Mouse (Mus musculus): Measurements from ENCODE around the gene Fam83f.
"Not testable (repeated sequence)": the region's sequence is repeated elsewhere in the genome, so short reads cannot be mapped to it uniquely, and the experiment has no call there.

The Fam83f gene

DNA sequence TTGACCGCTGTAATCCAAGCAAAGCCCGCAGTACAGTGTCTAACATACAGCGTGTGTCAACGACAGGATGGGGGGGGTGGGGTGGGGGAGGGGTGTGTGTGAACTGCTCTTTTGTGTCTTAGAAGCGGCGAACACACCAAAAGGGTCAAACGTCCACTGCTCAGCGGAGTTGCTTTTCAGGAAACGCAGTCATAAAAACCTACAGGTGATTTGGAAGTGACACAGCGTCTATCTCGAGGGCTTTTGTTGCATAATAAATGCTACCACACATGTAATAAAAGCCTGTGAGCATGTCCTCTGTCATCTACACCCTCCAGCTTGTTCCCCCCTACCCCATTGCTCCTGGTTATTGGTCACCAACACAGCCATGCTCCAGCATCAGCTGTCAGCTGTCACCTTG is 34.9 kb downstream of the Fam83f start:
- no peak for DNase-seq (ENCODE audit: low read depth)

GRCm38 (mm10) chr15:80707088-80707487 is 35.4 kb downstream of the Fam83f start:
- no peak for DNase-seq (ENCODE audit: low read depth)

DNA sequence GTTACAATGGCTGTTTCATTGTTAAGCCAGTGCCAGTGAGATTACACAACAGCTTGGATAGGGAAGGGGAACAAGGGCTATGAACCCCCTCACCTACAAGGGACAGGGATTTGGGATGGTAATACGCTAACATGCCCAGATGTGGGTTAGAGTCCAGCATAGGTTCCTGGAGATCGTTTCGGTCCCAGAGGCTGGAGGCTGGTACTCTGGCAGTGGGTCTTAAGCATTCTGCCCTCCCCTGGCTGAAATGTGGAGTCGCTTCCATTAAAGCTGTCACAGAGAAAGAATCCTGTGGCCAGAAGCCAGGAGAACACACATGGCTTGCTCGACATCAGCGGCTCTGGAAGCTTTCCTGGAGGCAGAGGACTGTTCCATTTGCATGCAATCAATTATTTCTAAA is 37.9 kb downstream of the Fam83f start:
- DNase-seq (ENCODE audit: low read depth), result no peak

DNA sequence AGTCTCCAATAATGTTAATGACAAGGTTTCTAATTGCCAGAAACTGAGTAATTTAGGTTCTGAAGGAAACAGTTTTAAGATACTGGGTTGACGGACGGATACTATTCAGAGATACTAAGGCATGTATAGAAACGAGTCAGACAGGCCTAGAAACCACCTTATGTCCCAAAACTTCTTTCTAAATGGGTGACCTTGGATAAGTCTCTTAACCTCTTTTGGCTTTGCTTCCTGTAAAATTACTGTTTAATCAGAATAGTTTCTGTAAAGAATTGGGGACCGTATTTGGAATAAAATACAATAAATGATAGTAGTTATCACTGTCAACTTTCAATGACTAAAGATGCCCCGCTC is 38.6 kb downstream of the Fam83f start:
- no peak for DNase-seq (ENCODE audit: low read depth)

- DNase-seq (ENCODE audit: low read depth), result peak; percentile 97
Observed at GRCm38 (mm10) chr15:80710608-80711363, 39.1 kb downstream of the Fam83f start, which contains the start of gene Tnrc6b. Gene Tnrc6b, plus strand, starts transcription at chr15:80711313.

- DNase-seq (ENCODE audit: low read depth), result no peak
Observed at GRCm38 (mm10) chr15:80711401-80712151, 39.9 kb downstream of the Fam83f start.

DNA sequence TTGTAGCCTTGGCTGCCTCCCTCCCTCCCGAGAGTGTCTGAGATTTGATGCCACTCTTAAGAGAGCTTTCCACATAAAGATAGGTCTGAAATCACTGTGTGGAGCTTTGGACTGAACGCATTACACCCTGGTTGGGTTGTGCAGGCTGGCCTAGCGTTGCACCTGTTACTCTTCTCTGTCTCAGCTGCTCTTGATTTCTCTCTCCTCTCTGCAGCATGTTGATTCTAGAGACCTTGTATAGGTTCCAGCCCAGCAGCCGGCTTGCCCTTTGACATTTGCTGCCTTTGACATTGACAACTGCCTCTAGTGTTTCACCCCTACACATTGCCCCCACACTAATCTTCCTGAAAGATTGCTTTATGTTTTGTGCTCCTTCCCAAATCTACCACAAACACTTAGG is 42.7 kb downstream of the Fam83f start:
- DNase-seq (ENCODE audit: low read depth), result no peak

DNA sequence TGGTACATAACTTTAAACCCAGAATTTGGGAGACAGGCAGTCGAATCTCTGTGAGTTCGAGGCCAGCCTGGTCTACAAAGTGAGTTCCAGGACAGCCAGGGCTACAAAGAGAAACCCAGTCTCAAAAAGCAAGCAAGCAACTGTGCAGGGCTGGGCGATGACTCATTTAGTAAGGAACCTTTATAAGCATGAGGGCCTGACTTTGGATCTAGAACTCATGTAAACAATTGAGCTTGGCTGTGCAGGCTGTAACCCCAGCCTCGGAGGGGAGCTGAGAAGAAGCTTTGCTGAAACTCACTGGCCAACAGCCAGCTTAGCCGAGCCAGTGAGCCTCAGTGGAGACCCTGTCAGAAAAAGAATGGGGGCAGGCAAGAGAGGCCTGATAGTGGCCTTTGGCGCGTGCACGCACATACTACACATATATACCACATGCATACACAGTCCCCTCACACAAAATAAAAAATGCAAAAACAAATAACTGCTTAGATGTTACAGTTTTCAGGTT is 45.0 kb downstream of the Fam83f start:
- no peak for DNase-seq (ENCODE audit: low read depth)

DNA sequence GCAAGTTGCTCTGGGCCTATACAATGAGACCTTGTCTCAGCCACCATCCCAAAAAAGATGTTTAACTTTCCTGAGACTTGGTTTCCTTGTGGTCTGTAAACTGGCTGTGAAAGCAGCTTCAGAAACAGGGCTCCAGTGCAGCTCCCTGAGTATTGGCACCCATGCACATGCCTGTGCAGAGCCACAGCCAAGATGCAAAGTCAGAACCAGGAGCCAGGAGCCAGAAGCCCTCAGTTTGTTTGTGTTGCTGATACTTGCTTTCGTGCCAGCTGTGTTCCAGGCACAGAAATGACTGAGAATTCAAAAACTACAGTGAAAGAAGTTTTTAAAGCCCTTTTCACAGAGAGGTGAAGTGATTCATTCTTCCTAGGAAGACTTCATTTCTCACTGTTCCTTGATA is 45.8 kb downstream of the Fam83f start:
- DNase-seq (ENCODE audit: low read depth), result peak; percentile 90

GRCm38 (mm10) chr15:80720249-80720648 is 48.6 kb downstream of the Fam83f start:
- DNase-seq (ENCODE audit: low read depth), result no peak

- DNase-seq (ENCODE audit: low read depth), result no peak
Observed at GRCm38 (mm10) chr15:80721861-80722260, 50.2 kb downstream of the Fam83f start.

GRCm38 (mm10) chr15:80722366-80722765 is 50.7 kb downstream of the Fam83f start:
- peak; percentile 35 for DNase-seq (ENCODE audit: low read depth)

DNA sequence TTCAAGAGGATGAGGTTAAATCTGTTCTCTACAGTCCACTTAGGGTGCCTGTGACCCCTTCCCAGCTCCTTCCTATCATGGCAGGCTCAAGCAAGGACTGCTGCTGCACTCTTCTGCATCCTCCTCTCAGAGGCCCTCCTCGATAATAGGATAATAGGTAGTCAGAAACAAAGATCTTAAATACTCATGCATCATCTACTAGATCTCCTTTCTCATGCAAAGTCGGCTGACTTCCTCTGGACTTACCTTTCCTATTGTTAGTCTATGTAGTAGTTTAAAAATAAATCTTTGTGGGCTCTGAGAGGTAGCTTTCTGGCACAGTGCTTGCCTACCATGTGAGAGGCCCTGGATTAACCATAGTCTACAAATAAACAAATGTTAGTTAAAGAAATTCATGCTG is 57.8 kb downstream of the Fam83f start:
- DNase-seq (ENCODE audit: low read depth), result no peak

DNA sequence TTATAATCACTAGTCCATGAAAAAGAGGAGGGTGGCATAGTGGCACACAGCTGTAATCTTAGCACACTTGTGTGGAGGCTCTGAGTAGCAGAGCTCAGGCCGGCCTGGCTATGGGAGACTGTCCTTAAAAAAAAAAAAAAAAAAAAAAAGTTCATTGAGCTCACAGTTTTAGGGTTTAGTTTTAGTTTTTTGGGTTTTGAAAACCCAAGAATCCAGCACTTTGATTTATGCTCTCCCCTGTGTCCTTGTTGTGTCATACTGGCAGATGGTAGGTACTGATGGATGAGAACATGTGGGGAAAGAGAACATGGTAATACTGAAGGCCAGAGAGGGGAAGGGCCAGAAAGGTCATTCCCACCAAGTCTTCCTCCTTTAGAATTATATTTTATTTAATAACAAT is 59.4 kb downstream of the Fam83f start:
- no peak for DNase-seq (ENCODE audit: low read depth)

GRCm38 (mm10) chr15:80731511-80731910 is 59.9 kb downstream of the Fam83f start:
- no peak for DNase-seq (ENCODE audit: low read depth)

DNA sequence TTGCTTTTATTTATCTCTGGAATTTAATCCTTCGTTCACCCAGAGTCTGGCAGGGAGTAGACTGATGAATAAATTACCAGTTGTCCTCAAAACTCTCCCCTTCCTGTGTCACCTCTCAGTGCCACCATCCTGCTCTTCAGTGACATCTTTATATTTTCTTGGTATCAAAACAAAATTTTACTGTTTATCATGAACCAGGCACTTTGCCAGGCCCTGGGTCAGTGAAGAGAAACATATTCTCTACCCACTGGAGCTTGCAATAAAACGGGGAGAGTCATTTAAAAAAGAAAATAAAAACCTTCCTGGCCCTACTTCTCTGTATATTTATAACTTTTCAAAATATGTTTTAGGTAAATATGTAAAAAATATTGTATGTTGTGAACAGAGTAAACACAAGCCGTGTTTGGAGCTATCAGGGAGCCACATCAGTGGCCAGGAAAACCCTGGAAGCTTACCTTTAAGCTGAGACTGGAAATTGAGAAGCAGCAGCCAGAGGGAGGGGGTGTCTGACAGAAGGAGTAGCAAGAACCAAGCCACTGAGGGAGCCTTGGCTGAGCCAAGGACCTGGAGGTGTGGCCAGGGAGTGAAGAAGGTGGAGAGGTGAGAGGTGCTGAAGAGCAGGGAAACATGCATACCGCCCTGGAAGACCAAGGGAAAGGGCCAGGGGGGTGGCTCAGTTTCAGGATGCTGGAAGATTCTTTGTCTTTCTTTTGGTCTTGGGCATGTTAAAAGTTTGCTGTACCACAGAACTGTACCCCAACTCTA is 60.8 kb downstream of the Fam83f start:
- DNase-seq (ENCODE audit: low read depth), result no peak

- no peak for DNase-seq (ENCODE audit: low read depth)
Observed at GRCm38 (mm10) chr15:80735300-80735699, 63.7 kb downstream of the Fam83f start.

GRCm38 (mm10) chr15:80735708-80736107 is 64.1 kb downstream of the Fam83f start:
- DNase-seq (ENCODE audit: low read depth), result not testable (repeated sequence)

GRCm38 (mm10) chr15:80736553-80736952 is 64.9 kb downstream of the Fam83f start:
- no peak for DNase-seq (ENCODE audit: low read depth)

DNA sequence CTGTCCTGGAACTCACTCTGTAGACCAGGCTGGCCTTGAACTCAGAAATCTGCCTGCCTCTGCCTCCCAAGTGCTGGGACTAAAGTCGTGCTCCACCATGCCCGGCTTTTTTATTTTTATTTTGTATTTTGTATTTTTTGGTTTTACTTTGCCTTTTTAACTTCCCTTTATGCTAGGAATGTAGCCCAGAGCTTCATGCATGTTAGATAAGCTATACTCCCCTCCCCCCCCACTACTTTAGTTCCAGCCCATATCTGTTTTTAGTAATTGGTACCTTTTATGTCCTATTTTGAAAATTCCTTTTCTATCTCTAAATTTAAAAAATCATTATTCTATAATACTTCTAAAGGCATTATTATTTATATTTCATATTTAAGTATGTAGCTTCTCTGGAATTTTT is 66.6 kb downstream of the Fam83f start:
- no peak for DNase-seq (ENCODE audit: low read depth)

- DNase-seq (ENCODE audit: low read depth), result no peak
Observed at GRCm38 (mm10) chr15:80739972-80740371, 68.3 kb downstream of the Fam83f start.

DNA sequence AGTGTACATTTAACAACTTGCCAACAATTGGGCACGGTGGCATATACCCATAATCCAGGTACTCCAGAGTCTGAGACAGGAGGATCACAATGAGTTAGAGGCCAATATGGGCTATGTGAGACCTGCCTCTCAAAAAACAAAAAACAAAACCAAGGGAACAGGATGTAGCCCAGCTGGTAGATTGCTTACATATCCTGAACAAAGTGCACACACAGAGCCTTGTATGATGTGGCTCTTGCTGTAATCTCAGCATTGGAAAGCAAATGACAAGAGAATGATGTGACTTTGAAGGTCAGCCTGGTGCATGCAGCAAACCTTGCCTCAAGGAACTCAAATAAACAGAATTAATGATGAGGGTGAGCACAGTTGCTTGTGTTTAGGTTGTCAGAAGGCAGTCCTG is 70.2 kb downstream of the Fam83f start:
- no peak for DNase-seq (ENCODE audit: low read depth)

All from fibroblast of lung, adult 2 months (primary cell).